Mouse (Mus musculus) liver, postnatal 0 days (tissue): ENCODE measurements around the gene Myadml2.

Experiments used
- CTCF ChIP-seq: sonication (generic); IDR thresholded peaks from 2 replicates; pipeline ENCODE4 v1.5.1; 2016; ENCODE audit warnings: antibody characterized with exemption, low read depth
- EP300 ChIP-seq: IDR thresholded peaks from 2 replicates; pipeline ENCODE4 v1.6.1; 2016; ENCODE audit warnings: antibody characterized with exemption, low read depth, mild to moderate bottlenecking

DNA sequence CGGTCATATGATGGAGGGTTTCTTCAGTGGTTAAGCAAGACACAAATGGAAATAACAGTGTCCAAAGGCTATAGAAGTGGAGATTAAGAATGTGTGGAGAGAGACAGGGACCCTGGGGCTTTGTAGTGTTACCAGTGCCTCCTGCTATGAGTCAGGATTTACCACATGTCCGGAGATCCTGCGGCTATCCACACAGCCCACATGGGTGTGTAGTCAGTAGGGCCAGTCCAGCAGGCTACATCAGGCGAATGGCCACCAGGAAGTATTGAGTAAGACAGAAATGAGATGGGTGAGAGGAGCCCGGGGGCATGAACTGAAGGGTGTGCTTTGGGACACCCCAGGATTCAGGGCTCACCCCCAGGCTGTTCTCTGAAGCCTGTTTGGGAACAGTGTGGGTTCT lies 34.7 kb upstream of the Myadml2 start:
- TF ChIP-seq CTCF = no peak
- TF ChIP-seq EP300 = no peak
